Mouse (Mus musculus) right cerebral cortex, postnatal 4 days (tissue): ENCODE measurements at regions not wholly inside any gene's neighbourhood (a gene's known extent, or its start where the extent isn't known, plus 50 kb on each side); places are given as distances from the start of the nearest gene placed in this dataset.
A peak's percentile ranks its signal among the peaks of the same experiment; 100 is the strongest.

Experiments used
- DNase-seq: peaks from one replicate; pipeline ENCODE4 v3.0.0-alpha.2; 2022

DNA sequence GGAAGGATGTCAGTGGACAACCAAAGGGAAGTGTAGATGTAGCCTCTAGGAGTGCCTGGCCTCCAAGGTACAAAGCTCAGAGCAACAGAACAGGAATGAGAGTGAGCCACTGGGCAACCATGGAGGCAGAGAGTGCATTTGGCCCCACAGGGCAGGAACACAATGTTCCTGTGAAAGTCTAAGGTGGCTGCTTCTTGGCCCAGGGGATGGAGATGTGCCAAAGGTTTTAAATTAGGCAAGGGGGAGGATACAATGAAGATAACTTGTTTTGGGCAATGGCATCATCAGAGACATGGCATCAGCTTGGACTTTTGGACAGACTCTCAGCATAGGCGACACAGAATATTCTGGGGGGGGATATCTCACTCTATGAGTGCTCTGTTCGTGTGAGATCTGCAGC is 160.3 kb downstream of the En1 start:
- no peak for DNase-seq

DNA sequence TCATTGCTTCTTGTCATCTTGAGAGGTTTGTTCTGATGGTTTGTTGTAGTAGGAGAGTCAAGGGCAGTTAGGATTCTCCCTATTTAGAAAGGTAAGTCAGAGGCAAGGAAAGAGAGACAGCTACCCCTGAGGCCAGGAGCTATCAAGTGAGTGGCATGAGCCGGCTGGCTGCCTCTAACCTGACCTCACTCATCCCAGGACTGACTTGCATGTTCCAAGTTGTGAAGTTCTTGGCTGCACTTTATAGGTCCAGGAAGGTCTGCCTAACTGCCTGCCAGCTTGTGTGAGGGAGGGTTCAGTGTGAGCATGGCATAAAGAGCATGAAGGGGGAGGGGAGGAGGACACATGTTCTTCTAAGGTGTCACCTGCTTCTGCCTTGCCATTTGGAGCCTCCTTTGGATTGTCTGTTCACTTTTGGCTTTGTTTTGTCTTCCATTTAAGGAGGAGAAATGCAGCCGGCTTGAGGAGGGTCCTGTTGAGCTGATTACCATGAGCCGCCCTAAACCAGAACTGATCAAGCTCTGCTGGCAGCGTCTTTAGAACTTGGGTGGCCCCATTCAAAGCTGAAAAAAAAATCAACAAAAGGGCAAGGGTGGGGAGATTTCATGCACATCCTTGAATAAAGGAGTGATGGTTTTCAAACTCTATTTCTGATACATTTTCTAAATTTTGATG is 160.8 kb downstream of the En1 start:
- no peak for DNase-seq

DNA sequence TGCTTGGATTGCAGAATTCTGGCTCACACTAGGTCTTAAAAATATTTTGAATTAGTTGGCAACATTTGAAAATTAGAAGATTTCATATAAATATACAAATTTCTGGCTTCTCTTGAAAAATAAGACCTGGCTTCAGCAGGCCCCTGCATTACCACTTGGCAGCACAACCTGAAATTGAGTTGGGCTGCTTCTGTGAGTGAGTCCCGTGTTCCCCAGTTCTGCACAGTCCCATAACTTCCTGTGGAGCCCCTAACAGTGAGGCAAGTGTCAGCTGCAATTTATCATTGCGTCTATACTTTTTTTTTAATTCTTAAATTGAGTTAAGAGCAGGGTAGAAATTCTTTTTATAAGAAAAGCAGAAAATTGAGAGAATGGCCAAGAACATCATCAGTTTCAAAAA is 164.8 kb downstream of the En1 start:
- no peak for DNase-seq

DNA sequence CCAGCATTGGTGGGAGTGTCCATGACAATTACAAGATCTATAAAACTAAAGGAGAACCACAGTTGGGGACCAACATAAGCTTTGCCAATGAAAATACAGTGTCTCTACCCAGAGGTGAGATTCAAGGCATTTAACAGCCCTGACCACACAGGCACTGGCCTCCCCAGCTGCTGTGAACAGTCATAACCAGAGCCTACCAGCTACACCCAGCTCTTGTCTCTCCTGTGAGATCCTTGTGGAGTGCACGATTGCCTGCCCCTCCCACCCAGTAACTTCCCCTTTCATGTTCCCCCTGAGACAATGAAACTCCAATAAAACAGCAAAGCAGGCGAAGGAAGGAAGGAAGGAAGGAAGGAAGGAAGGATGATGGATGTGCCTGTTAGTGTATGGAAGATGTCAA is 169.1 kb downstream of the En1 start:
- no peak for DNase-seq

DNA sequence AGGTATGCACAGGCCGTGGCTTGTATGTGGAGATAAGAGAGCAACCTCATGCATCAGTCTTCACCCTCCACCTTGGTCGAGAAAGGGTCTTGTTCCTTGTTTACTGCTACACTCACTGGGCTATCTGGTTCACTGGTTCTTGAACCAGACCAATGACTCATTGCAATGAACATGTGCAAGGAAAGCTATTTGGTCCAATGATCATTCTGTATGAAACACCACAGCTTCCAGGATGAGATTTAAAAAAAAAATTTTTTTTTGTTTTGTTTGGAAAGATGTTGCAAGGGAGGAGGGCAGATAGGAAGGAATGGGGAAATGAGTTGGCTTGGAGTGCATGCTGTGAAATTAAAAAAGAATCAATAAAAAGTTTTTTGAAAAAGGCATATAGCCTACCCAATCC is 174.7 kb downstream of the En1 start:
- no peak for DNase-seq

DNA sequence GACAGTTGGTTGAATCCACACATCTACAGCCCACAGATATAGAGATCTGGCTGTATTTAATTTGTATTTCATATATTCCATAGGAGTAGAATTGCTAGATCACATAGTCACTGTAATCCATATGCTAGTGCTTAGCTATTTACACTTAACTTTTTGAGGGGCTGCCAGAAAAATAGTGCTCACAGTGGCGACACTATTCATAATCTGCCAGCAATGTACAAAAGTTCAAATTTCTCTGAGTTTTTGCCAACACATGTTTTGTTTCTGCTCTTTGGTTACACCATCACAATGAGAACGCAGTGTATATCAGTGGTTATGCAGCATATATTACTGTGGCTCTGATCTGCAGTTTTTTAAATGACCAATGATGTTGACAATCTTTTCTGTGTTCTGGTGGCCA is 175.2 kb downstream of the En1 start:
- DNase-seq, result no peak

DNA sequence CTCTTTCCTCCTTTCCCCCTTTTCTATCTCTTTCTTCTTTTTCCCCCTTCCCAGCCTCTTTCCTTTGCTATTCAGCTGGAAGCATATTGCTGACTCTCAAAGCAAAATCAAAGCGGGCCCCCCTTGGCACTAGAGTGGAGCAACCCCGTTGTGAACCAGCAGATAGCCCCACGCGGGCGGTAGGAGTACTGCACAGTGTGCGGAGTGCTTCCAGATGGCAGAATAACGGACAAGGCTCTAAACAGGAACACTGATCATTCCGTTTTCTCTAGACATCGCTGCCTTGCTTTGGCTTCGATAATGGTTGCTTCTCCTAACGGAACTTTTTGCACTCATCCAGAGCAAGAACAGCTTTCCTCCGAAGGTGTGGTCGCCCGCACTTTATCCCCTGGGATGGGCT is 193.0 kb downstream of the En1 start:
- DNase-seq, result peak; percentile 37

DNA sequence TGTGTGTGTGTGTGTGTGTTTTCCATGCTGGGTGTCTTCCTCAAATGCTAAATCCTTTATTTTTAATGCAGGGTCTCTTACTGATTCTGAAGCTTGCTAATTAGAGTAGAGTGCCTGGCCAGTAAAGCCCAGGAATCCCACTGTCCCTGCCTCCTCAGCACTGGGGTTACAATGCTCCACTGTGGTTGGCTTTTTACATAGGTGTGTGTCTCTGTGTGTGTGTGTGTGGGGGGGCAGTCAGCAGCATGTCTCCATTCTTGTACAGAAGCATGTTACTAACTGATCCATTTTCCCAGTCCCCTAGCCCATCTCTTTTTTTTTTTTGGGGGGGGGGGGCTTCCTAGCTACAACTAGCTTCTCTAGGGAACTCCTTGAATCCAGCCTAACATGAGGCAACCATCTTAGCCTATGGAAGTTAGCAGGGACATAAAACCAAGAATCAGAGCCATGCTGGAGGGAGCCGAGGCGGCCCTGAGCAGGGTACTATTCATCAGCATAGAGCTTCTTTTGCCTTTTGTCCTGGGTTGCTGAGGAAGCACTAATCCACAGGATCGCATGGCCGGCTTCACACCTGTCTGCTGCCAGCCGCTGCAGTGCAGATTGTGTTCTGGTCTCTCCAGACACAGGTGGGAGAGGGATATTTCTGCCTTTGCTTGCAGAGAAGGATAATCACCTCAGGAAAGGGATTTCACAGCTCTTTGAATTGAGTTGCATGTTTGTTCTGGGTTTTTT is 199.2 kb downstream of the En1 start:
- no peak for DNase-seq

DNA sequence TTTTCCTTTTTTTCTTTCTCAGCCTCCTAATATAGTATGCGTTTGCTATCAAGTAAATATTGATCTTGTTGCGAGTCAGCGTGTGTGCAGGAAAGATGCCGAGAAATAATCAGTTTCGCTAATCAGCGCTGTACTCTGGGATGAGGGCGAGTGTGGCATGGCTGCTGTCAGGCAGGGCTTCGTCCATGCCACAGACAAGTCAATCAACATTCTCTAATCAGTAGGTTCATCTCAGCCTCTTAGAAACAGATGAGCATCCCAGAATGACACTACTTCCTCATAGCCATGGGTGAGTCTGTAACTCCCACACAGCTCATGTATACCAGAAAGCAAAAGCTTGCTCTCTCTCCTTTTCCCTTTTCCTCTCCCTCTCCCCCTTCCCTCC is 199.8 kb downstream of the En1 start:
- DNase-seq, result no peak

DNA sequence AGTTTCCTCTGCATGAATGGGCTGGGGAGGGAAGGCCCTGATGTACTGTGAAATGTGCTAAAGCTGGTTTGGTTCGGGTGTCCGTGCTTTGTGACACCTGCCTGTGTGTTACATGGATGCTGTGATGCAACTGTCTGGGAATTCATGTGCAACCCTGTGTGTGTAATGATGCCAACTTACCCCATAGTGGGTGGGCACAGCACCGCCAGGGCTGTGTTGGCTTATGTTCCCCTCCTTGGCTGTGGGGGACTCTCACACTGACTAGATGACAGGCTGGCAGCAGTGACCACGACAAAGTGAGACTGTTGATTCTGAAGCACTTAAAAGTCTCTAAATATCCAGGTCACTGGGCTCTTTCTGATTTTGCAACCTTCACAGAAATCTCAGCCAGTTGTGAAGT is 212.2 kb downstream of the En1 start:
- no peak for DNase-seq

DNA sequence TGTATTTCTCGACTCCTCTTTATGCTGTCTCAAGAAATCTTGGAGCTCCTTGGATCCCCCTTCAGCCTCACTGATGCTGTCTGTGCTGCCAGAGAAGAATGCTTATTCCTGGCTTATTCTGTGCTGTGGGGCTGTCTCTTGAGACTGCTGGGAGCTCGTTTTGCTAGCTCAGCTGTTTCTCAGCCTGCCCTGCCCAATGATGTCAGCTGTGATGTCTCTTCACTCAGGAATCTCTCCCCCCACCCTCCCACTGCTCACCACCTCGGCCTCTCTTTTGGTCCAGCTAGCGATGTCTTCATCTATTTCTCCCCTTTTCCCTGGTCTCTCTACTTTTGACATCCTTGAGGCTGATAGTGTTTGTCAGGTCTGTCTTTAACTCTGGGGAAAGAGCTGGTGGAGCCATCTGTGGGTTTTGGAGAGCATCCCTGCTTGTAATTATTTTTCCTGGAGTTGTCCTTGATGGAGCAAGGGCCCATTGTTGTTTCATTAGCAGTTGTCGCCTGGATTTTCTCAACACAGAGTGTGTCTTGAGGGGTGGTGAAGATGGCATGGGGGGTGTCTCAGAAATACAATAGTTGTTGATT is 214.1 kb downstream of the En1 start:
- no peak for DNase-seq

DNA sequence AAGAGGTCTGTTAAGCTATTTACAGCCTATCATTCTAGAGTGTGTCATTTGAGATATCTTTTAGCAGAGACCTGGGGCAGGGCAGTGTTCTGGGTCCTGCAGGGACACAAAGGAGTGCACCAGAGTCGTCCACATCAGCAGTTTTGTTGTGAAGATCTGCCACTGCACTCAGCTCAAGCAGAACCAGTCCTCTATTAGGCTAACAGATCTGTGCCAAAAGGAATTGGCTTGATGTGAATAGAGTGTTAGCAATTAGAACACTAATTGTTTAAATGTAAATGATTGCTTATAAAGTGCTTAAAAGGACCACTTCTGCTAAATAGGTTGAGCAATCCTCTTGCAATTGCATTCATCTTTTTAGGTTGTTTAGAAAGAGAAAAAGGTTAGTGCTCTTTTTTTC is 215.3 kb downstream of the En1 start:
- DNase-seq, result no peak

DNA sequence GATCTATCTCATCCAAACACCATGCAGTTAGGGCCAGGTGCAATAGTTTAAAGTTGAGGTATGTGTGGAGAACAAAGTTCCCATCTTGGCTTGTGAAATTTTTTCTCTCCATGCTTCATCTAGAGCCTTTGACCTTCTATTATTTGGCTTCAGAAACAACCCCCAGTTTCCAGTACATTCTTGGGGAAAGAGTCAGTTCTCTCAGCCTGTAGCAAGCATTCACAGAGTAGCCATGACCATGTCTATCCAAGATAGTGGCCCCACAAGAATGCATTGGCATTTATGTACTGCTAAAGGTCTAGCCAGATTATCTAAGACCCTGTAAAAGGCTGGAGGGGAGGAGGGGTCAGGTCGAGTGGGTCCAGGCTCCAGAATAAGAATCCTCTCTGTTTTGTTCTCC is 229.8 kb downstream of the En1 start:
- DNase-seq, result no peak

DNA sequence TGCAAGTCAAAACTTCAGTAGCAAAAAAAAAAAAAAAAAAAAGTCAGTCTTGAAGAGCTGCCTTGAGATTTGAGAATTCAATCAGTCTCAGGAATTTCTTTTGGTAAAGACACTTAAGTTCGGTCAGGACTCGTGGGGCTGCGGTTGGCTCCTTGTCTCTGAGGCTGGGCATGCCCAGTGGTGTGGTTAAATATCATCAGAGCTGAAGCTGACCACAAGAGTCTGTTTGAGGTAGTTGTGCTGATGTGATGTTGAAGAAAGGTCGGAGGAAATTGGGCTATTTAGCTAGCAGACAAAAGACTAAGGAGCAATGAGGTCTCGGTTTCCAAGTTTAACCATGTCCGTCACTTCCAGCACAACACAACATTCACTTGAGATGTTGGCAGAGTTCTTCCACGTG is 240.4 kb downstream of the En1 start:
- DNase-seq, result no peak

DNA sequence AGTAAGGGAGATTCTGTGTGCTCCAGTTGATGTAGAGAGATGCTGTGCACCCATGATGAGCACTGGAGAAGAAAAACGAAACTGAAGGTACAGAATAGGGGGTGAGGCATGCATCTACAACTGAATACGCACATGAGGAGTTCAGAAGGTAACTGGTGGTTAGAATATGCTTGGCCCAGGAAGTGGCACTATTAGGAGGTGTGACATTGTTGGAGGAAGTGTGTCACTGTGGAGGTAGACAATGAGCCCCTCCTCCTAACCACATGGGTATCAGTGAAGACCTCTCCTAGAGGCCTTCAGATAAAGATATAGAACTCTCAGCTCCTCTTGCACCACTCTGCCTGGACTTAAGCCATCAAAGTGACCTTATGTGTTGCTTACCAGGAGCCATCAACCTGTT is 243.9 kb downstream of the En1 start:
- DNase-seq, result no peak

DNA sequence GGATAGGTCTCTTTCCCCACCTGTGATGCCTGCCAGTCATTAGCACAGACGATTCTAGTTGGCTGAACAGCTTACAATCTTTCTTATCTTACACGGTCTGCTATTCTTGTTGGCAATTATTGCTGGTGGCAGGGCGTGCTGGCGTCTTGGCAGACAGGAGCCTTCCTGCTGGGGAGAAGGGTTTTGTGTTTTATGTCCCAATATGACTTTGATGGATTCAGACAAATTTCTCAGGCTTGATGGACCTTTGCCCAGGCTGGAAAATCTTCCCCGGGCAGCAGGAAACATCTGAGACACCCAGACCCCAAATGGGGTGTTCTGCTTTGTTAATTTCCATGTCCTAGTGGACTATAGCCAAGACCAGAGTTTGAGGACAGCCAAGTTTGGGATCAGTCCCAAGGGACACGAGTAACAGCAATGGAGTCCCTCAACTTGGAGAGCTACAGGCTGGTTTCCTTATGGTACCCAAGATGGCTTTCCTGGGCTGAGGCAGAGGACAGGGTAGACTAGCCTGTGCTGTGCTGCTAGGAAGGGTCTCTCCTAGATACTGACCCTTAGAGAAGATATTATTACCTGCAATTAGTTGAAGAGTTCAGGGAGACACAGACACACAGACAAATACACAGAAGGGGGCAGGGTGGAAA is 249.8 kb downstream of the En1 start:
- no peak for DNase-seq

DNA sequence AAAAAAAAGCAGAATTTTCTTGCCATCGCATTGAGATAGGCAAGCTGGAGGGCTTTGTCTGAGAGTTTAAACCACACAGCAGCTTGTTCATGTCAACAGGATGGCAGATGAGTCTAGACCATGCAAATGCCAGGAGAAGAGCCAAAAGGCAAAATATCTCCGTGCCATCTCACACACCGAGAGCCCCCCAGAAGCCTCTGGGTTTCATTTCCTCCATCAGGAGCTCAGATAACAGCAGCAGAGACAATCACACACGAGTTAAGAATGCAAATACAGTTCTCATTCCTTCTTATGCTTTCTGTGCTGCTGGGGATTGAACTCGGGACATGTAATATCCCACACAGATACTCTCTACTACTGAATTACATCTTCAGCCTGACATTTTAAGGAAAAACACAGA is 255.3 kb downstream of the En1 start:
- DNase-seq, result no peak

DNA sequence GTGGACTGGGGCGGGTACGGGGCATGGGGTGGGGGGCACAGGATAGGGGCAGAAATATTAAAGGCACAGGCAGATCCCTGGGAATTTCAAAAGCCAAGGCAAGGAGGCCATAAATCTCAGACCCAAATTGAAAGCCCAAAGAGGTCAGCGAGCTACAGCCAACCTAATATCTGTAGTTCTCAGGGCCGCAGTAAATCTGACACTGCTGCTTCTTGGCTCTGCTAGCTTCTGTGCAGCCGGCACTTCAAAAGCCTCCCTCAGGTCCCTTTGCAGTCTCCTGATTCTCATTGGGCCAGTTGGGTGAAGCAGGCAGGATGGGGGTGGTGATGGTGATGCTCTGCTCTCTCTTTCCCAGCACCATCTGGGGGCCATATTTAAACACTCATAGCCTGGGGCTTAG is 257.3 kb downstream of the En1 start:
- DNase-seq, result no peak

DNA sequence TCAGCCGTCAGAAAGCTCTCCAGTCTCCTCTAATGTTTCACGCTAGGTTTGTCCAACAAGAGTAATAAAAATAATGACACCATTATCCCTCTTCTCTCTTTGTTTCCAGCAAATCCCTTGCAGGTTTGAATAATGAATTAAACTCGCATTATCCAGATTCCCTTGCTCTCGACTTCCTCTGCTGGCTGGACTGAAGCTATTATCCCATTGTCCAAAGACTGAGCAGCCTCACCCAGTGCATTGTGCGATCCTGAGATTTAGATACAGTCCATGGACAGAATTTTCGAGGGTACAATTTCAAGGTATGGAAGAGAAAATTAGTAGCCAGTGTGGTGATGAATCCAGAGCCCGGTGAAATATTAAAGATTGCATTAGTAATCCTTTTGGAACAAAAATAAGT is 270.3 kb downstream of the En1 start:
- no peak for DNase-seq

DNA sequence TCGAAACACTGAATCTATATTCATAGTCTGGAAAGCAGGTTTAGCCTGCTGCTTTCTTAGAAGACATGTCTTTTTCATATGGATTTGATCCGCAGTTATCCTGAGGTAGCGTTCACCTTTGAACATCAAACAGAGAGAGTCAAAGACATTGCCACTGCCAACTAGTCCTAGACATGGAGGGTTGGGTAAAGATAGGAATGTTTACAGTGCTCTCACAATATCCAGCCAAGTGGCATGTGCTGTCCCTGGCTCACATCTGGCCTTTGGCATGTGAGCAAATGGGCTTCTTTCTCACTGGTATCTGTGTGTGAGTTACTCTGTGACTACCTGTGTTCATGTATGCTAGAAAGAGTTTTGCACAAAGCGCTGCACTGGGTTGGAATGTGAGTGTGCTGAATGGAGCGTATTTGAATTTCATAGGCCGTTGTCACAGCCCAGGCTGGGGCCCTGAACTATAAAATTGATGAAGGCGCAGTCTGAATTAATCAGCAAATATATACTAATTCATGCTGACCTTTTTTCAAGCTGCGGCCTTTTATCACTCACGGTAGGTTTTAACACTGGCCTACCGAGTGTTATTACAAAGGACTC is 280.8 kb downstream of the En1 start:
- DNase-seq, result no peak

DNA sequence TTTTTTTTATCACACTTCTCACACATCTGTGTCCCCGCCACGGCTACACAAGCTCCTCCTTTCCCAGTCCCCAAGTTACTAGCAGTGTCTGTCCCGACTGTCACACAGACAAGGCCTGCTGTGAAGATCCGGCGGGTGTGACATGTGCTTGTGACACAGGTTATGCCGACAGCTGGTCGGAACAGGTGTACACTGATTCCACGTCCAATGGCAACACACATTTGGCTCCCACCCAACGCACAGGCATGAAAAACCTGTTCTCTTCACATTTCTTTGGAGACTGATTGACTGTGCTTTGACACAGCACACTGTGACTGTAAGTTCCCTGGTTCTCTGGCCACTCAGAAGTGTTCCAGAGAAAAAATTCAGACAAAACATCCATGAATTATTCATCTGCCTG is 281.4 kb downstream of the En1 start:
- peak; percentile 17 for DNase-seq

DNA sequence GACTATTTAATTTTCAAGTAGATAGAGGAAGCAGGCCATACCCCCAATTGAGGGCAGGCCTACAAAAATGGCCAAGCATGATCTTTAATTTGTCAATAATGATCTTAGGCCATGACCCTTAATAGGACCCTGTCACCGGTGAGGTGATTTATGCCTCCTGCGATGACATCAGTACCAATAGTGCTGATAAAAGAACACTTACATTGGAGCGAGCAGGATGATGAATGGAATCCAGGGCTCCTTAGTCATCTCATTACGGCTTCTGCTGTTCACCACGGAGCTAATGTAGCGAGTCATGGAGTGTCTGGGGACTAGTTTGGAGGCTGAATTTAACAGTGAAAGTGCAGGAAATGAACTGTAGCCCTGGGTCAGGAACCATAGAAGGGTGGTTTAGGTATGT is 308.6 kb downstream of the En1 start:
- no peak for DNase-seq

DNA sequence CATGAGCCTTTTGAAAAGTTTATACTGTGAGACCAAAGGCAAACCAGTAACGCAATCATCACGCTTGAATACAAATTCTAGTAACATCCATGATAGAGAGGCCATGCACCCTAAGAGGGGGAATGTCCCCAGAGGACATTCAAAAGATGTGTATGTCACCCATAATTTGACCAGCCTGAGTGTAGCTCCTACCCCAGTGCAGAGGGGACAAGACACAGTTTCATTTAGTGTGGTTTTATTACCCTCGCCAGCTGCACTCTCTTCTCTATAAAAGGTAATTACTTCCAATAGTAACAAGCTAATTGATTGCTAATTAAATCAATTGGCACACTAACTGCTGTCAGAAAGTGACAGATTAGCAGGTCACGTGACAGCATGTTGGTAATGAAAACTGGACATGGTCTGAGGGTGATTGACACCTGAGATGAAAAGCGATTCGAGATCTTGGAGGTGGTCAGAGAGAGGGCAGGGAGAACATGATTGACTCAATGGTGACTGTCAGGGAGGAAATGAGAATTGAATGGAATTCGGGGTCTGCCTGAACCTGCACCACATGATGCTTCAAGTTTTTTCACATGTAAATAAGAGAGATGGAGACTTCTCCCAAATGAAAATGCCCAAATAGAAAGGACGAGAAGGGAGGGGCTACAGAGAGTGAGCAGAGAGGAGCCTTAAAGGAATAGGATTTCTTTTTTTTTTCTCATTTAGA is 309.9 kb downstream of the En1 start:
- no peak for DNase-seq
